Mouse (Mus musculus) ZHBTc4 (cell line): ENCODE measurements around the gene Aebp1.
A peak's percentile ranks its signal among the peaks of the same experiment; 100 is the strongest.

Experiments used
- DNase-seq: peaks from one replicate; pipeline ENCODE4 v3.0.0-alpha.2; 2011; ENCODE audit warnings: low read depth, low spot score

The Aebp1 gene

GRCm38 (mm10) chr11:5861678-5862393, at the start of gene Aebp1:
Gene Aebp1 (plus strand): TSS chr11:5861947.
- peak; percentile 59 for DNase-seq

- peak; percentile 79 for DNase-seq
Measured at GRCm38 (mm10) chr11:5813381-5813780, 48.4 kb upstream of the Aebp1 start.

DNA sequence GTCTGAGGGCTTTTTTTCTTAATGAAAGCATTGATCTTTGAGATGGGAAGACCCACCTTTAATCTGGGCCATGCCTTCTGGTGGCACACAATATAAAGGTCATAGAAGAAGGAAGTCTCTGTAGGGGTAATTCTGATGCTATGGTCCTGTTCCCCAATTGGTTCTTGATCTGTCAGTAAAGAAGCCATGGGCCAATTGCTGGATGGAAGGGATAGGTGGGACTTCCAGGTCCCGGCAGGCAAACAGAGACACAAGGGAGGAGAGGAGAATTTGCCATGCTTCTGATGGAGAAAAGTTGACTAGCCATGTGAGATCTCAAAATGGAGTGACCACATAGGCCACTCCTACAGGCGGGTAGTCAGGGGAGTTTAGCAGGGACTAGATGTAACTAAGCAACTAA, 42.5 kb upstream of the Aebp1 start:
- no peak for DNase-seq

GRCm38 (mm10) chr11:5825432-5825831, 36.3 kb upstream of the Aebp1 start:
- no peak for DNase-seq

DNA sequence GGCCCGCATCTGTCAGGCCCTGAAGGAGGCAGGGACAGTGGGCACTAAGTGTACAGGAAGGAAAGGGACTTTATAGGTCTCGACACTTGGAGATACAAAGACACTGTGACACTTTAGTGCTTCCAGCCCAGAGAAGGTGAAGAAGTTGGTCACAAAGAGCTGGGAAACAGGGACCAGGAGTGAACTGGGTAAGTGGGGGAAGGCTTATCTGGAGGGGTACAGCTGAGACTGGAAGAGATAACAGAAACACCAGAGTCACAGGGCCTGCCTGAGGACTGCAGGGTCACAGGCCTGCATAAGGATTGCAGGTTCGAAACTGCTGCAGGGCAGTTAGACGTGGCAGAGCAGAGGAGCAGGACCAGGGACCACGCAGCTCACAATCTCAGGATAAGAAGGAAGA, 33.8 kb upstream of the Aebp1 start:
- DNase-seq, result no peak

- no peak for DNase-seq
Measured at GRCm38 (mm10) chr11:5828509-5829191, 33.1 kb upstream of the Aebp1 start.

- no peak for DNase-seq
Measured at GRCm38 (mm10) chr11:5829327-5829726, 32.4 kb upstream of the Aebp1 start.

DNA sequence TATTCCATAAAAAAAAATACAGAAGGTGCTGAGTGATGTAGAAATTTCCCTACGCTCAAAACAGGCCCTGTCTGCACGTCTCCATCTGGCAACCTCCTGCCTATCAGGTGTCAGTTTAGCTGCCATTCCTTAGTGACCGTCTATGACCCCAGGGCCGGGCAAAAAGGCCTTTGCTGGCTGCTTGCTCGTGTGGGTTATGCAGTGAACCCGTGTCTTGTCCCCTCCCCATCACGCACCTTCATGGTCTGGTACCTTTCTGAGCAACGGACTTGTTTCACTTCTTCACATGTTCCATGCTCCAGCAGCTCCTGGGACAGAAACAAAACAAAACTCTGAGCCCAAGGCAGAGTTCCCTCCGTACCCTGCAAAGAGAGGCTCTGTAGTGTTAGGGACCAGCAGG, 27.2 kb upstream of the Aebp1 start:
- DNase-seq, result no peak

DNA sequence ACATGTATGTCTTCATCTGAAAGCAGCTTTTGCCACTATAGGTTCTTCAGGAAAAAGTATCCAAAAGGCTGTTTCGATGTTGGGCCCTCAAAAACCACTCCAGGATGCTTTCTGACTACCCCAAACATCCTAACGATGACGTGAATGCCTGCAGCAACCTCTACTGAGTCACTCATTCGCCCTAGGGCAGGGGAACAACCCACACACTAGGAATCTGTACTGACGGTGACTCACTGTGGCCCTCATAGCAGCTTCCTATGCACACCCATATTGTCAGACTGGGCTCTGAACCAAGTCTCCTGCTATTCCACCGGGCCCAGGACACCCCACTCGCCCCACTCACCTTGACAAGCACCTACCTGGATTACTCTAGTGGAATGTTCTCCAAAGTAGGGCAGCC, 26.7 kb upstream of the Aebp1 start:
- DNase-seq, result no peak

DNA sequence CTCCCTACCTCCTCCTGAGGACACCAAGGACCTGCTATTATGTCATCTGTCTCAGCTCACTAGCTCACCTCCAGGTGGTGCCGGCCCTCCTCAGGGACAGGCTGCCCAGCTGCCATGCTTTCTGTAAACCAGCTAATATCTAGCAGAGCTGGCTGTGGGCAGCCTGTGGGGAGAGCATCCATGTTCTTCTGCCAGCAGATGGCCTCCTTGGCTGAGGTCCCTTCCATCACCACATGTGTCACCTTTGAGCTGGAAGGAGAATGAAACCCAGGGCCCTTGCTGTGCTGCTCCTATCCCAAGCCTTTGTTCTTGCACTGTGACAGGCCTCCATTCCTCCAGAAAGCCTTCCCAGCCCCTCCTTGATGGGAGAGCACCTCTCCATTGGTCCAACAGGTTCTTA, 25.6 kb upstream of the Aebp1 start:
- DNase-seq, result peak; percentile 36

GRCm38 (mm10) chr11:5837251-5838246, 24.2 kb upstream of the Aebp1 start, which contains the start of gene Polm:
Gene Polm (minus strand): TSS chr11:5838016.
- peak; percentile 98 for DNase-seq

- peak; percentile 29 for DNase-seq
Measured at GRCm38 (mm10) chr11:5840346-5840745, 21.4 kb upstream of the Aebp1 start.

DNA sequence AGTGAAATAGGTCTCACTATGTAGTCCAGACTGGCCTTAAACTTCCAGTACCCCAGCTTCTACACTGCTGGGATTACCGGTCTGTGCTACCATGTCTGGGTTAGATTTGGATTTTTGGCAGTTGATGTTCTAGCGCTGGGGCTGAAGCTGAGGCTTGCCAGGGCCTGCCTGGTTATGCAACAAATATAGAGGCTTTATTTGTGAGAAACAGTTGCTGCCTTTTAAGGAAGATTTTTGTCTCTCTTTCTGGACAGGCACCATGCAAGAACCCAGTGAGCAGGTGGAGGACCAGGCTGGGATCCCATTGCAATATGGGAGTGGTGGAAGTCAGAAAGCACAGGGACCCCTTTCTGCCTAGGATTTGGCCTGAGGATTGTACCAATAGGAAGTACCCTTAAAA, 20.0 kb upstream of the Aebp1 start:
- no peak for DNase-seq

DNA sequence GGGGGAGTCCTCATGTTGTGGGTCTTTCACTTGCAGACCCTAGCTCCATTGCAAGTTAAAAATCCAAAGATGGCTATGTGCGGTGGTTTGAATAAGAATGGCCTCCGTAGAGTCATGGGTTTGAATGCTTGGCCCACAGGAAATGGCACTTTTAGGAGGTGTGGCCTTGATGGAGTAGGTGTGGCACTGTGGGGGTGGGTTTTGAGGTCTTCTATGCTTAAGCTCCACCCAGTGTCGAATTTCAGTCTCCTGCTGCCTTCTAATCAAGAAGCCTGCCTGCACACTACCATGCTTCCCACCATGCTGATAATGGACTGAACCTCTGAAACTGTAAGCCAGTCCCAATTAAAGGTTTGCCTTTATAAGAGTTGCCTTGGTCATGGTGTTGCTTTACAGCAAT, 18.6 kb upstream of the Aebp1 start:
- DNase-seq, result peak; percentile 61

DNA sequence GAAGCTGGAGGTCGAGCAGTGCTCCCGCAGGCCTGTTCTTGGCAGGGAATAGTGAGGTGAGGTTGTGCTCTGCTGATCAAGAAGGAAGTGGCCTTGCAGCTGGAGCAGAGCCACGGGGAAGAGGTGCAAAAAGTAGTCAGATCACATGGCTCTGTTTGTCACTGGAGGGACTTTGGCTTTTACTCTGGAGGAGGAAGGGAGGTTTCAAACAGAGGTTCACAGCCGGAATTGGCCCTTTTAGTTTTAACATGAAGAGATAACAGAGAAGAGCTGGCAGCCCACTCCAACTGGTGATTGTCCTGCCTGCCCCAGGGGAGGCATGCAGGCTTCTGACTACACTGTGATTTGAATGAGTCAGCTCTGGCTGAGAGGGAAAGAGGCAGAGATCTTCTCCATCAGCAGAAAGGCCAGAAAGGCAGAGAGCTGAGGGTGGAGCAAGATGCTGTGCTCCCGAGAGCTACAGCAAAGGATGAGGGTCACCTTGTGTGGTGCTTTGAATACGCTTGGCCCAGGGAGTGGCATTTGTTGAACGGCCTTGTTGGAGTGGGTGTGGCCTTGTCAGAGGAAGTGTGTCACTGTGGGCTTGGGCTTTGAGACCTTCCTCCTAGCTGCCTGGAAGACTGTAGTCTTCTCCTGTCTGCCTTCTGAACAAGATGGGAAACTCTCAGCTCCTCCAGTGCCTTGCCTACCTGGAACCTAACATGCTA, 15.0 kb upstream of the Aebp1 start:
- peak; percentile 63 for DNase-seq

DNA sequence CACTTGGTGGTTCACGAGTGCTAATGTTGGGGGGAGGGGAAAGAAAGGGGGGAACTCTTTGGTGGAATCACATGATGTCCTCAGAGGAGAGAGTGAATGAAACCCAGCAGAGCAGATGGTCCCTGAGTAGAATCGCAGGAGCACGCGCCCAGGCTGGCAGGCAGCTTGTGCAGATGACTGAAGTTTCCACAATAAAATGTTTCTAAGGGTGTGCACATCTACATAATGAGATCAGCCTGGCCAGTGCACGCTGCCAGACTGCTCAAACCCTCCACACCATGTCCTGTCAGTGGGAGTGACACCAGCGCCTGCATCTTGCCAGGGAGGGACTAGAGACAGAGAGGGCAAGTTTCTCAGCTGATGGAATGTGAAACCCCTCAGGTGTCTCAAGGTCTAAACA, 13.0 kb upstream of the Aebp1 start:
- DNase-seq, result no peak

GRCm38 (mm10) chr11:5849316-5849715, 12.4 kb upstream of the Aebp1 start:
- no peak for DNase-seq

DNA sequence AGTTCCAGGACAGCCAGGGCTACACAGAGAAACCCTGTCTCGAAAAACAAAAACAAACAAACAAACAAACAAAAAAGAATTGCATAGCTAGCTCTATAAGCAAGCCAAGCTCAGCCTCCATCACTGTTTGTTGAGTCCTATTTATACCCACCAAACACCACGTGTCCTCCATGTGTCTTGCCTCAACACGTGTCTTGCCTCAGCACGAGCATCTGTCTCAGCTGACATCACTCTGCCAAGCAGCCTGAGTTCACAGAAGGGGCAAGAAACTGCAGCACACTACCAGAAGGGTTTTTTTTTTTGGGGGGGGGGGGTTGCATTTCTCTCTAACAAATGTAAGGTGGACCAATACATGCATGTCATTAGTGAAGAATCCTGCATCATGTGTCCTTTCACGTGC, 11.3 kb upstream of the Aebp1 start:
- no peak for DNase-seq

DNA sequence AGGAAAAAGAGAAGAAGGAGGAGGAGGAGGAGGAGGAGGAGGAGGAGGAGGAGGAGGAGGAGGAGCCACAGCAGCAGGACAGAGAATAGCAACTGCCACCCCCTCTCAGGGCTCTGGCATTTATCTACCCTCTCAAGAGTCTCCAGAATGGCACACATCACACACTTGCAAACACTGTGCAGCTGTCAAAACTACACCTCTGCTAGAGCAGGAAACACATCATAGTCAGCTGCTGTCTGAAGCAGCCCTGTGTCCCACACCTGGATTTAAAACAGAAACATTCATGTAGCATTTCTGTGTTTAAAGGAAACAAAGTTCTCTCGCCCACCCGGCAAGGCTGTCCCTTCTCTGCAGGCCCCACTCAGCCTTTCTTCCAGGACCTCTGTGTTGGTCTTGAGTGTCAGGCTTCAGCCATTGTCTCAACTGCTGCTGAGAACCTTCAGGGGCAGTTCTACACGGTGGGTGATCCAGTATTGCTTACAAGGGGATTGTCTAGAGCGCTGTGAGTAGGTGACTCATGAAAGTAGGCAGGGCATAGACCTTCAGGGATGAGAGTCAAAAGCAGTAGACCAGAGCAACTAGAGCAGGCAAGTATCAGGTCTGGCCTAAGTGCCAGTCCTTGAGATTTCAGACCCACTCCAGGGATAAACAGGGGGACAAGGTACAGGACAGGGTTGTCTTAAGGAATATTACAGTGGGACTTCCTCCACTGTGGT, 10.6 kb upstream of the Aebp1 start:
- no peak for DNase-seq

DNA sequence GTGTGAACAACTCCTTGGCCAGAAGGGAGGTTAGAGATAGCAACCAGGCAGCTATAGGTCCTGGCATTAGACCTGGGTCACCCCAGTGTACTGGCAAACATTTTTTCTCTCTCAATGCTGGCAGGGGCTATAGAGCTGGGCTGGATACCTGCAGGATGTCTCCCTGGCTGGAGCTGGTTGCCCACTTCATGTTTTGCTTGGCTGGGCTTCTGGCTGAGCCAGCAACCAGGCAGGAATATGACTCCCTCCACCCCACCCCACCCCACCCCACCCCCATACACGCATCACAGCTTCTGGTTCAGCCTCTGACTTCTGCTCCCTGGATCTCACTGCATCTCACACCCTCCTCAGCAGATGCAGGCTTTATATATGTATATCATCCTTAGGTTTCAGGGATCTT, 9.4 kb upstream of the Aebp1 start:
- no peak for DNase-seq

DNA sequence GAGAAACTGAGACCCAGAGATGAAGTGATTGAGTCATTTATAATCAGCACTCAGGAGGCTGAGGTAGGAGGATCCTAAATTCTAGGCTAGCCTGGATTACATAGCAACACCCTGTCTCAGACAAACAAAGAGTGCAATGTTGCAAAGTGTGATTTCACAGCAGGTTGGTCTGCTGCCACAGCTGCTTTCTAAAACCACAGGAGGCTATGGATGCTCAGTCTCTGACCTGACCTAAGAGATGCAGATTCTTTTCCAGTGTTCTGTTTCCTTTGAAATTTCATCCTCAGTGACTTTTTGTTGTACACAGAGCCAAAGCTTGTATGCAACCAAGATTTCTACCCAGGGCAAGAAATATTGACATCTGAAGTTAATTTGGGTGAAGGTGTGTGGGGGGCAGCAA, 6.3 kb upstream of the Aebp1 start:
- peak; percentile 55 for DNase-seq
